Mouse (Mus musculus) gastrocnemius, postnatal 36 days (tissue): ENCODE measurements around the gene Ctsh. TPM values are rescaled to one million over a fixed set of nuclear protein-coding genes. Genes with fewer than 3 reads are reported as not detected.

Source experiments
- DNase-seq, 2 experiments: peaks; one replicate each; pipeline ENCODE4 v3.0.0; 2022
- intact Hi-C: fragments of 180-260 bp; cut with DNase I; formaldehyde crosslinking; loops from one replicate; pipeline ENCODE4 v1.15.1; 2025
- total RNA-seq, 2 experiments: library from RNA; stranded (reverse); gene quantifications; 2 replicates each; pipeline ENCODE4 v1.2.3; 2021

Ctsh gene
- total RNA-seq, 2 experiments from 2014 or later: 12.2 to 13.2 TPM

DNA sequence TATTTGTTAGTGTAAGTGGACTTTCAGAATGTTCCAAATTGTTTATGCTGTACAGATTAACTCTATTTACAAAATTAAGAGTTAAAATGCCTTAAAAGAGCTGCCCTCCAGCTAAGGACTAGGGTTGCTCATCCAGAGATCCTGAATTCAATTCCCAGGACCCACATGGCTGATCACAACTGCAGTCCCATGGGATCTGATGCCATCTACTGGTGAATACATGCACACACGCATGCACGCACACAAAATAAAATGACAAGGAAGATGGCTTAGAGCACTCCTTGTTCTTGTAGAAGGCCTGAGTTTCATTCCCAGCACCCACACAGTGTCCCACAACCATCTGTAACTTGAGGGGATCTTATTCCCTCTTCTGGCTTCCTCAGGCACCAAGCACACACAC lies 46.8 kb downstream of the Ctsh start:
- DNase-seq: no peak
- intact Hi-C loops: no loop called here

GRCm38 (mm10) chr9:90105462-90105861 lies 51.5 kb downstream of the Ctsh start:
- DNase-seq: no peak
- intact Hi-C loops: no loop called here

GRCm38 (mm10) chr9:90106915-90107314 lies 53.0 kb downstream of the Ctsh start:
- intact Hi-C loops: no loop called here
- DNase-seq: no peak

DNA sequence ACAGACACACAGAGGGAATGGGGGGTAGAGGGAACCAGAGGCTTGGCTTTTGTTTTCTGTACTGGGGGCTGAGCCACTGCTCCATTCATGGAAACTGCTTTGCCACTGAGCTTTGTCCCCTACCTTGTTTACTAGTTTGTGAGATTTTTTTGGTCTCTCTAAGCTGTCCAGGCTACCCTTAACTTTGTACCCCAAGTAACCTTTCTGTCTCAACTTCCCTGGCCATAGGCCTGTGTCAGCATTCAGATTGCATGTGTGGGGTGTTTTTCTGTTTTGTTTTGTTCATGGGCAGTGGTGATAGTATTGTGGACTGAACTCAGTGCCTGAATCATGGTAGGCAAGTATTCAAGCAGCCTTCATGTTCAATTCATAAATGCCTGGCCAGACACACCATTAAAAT lies 54.3 kb downstream of the Ctsh start:
- intact Hi-C loops: no loop called here
- no peak for DNase-seq

DNA sequence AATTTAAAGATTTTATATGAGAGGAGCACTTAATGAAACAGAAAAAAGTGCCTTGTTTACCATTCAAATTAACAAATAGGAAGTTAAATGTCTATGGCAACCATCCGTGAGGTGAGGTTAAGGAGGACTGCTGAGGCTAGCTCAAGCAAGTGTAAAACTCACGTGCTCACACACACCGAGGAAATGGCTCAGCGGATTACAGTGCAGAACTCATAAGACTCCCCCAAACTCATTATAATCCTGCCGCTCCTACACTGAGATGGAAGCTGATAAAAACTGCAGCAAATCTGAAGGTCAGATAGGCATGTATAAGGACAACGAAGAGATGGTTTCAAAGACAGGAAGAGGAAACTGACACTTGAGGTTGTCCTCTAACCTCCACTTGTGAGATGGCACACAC lies 55.4 kb downstream of the Ctsh start:
- intact Hi-C loops: no loop called here
- DNase-seq: no peak

DNA sequence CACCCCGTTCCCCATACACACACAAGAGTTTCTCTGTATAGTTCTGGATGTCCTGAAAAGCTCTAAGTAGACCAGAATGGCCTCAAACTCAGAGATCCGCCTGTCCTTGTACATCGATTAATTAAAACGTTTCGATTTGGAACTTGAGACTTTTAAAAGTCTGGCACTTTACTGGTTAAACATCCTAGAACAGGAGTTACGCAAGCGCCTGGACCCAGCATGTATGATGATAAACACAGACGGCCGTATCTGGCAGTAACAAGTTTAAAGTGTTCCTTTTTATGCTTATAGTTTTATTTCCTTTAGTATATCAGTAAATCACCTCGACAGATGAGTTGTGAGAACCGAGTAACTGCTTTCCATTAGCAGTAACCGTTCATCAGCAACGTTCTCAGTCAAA lies 59.2 kb downstream of the Ctsh start:
- no peak for DNase-seq
- intact Hi-C loops: no loop called here

GRCm38 (mm10) chr9:90113651-90114566 lies 60.0 kb downstream of the Ctsh start:
- DNase-seq: peak; percentile 88
- intact Hi-C loops: no loop called here

DNA sequence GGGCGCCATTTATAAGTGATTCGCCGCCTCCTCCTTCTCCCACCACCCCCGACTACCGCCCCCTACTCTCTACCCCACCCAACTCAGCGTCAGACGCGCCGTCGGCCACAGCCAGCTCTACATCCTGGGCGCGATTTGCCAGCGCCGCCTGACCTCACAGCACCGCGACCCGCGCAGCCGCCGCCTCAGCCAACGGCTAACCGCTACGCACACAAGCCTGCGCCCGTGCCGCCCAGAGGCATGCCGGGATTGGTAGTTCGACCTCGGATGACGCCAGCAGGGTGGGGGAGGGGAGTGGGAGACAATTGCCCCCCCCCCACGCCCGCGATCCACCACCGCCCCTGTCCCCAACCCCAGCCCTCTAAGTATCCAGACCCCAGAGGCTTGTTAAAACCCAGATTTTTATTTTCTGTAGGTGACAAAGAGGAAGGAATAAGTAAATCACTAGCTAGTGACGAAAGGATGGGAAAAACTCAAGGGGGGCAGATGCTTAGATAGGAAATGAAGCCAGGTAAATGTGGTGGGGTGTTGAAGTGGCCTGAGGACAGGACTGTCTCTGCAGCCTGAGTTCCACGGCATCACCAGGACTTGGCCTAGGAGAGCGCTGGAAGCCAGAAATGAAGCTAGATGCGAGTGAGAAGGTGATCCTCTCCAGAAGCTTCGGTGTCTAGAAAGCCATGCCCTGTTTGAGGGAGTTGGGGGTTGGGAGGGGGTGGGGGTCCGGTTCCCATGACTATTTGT lies 60.8 kb downstream of the Ctsh start, which contains the start of gene Morf4l1:
TSS of gene Morf4l1 (minus strand) at position 208 of the 741 bp plus-strand sequence.
- intact Hi-C loops: no loop called here
- DNase-seq: peak; percentile 90 to 96

DNA sequence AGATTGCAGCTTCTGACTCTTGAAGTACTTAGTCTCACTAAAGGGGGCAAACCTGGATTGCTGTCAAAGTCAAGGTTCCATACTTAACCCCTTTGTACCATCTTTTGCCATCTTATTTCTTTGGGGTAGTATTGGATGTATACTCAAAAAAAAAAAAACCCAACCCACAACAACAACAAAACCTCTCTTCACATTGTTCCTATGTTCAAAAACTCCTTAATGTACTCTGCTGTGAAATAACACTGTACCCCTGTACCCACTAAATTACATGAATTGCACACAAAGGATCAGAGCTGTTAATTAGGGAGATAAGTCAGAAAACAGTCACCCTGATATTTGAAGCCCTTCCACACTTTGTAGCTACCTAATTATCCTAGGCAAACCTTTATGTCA lies 61.4 kb downstream of the Ctsh start:
- DNase-seq: no peak
- intact Hi-C loops: no loop called here

DNA sequence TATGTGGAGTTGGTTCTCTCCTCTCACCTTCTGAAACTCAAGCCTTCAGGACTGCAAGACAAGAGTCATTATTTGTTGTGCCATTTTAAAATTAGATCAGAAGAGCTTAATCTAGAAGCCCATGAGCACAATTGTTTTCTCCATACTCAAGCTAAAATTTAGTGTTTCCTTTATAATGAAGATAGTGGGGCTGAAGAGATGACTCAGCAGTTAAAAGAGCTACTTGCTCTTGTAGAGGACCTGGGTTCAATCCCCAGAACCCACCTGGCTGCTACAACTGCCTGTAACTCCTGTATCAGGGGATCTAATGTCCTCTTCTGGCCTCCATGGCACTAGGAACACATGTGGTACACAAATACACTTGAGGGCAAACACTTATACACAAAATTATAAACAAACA lies 63.3 kb downstream of the Ctsh start:
- DNase-seq: no peak
- intact Hi-C loops: no loop called here

DNA sequence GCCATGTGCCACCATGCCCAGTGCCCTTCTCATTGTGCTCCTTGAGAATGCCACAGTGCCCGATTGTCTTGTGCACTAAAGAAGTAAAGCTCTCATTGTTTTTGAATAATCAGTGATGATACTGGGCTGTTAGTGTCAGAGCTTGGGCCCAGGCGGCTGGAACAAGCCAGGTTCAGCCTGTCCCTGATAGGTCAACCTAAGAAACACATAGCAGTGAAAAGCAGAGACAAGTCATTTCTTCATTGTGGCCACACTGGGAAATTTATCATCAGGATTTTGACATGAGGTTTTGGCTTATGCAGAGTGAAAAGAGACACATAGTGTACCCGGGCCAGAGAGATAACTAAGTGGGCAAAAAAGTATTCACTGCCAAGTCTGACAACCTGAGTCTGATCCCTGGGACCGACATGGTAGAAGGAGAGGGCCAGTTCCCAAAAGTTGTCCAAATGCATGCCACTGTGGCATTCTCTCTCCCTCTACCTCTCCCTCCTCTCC lies 68.3 kb downstream of the Ctsh start:
- intact Hi-C loops: no loop called here
- DNase-seq: no peak

DNA sequence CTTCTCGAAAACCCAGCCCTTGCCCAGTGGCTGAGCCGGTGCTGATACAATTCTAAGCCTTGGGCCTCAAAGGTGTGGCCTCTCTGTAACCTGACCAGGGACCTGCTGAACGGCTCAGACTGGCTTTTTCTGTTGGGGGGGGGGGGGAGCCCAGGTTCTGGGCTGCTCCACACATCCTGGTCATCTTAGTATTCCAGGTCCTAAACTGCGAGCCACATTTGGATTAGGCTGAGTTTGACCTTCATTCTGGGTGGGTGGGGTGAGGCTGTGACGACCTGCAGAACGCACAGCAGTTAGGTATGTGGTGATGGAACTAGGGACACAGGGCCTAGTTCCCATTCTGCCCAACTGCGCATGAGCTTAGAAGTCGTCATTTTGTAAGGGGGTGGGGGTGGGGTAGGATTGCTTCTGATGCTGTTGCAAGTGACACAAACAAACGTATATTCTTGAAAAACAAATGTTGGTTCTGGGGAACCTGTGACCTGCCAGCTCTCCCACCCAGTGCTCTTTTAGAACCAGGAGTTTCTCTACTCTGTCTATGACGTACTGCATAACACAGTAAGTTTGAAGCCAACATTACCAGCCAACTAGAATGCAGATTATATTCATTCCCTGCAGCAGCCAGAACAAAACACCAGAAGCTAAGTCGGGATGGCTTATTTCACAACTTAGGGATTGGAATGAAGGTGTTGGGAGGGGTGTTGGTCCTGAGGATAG lies 70.4 kb downstream of the Ctsh start:
- intact Hi-C loops: no loop called here
- no peak for DNase-seq

DNA sequence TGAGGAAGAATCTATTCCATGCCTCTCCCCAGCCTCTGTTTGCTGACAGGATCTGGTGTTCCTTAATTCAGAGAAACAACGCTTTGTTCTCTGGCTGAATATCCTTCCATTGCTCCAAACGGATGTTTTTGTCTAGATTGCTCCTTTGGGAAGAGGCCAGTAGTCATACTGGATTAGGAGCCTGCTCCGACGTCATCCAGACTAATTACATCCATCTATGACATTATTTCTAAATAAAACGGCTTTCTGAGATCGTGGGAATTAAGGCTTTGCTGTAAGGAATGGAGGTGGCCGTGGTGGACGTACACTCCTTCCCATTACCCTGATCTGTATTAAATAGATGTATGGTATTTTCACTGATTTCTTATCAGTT lies 70.9 kb downstream of the Ctsh start:
- intact Hi-C loops: no loop called here
- DNase-seq: no peak

Other genes starting within 250 kb of the Ctsh start
- not detected for gene Rasgrf1, start 144.2 kb upstream of the Ctsh start, total RNA-seq
- gene Morf4l1, start 60.6 kb downstream of the Ctsh start, total RNA-seq: 100 to 1,000 TPM; 167 to 169 TPM
- under 1 TPM; 0.84 to 0.91 TPM for gene Adamts7, start 108.9 kb downstream of the Ctsh start, total RNA-seq
- gene Tbc1d2b, start 216.7 kb downstream of the Ctsh start, total RNA-seq: 1 to 10 TPM; 5.1 to 5.6 TPM